ENCODE assay signal across 11 mouse cellular contexts in genomic region chr9:28822466-28822865, GRCm38 (mm10).
"Had no signal": no experiment of that assay in that cellular context is flagged by ENCODE, and none has a peak within 500 bp of the region (broad histone marks: within the 10 kb centered on the region; RNA-seq: fewer than 3 reads in every experiment).

No protein-coding gene starts in this region.

- H3K4me2 ChIP-seq: liver, embryonic 11.5 days; liver, embryonic 15.5 days; midbrain, embryonic 13.5 days had no signal

- H3K27ac ChIP-seq: kidney, postnatal 0 days; limb, embryonic 10.5 days; liver, embryonic 15.5 days; midbrain, embryonic 13.5 days; stomach, postnatal 0 days had no signal

- H3K4me1 ChIP-seq: liver, embryonic 15.5 days; midbrain, embryonic 13.5 days had no signal

- H3K36me3 ChIP-seq: limb, embryonic 10.5 days; liver, embryonic 15.5 days; midbrain, embryonic 13.5 days had no signal

- H3K4me3 ChIP-seq: limb, embryonic 10.5 days; liver, embryonic 15.5 days; midbrain, embryonic 13.5 days had no signal

- H3K9me3 ChIP-seq: limb, embryonic 10.5 days; liver, embryonic 15.5 days; midbrain, embryonic 13.5 days had no signal

- DNase-seq: kidney, postnatal 4 days; lung, adult 2 months; lung, postnatal 36 days; thymus, postnatal 4 days had no signal

- H3K9ac ChIP-seq: liver, embryonic 15.5 days; midbrain, embryonic 13.5 days had no signal

- ATAC-seq: lung, postnatal 0 days; midbrain, embryonic 13.5 days had no signal

- H3K27me3 ChIP-seq: liver, embryonic 15.5 days; midbrain, embryonic 13.5 days had no signal
